Mouse (Mus musculus): Measurements from ENCODE around the gene Rbm41. TPM values are rescaled to one million over a fixed set of nuclear protein-coding genes. Genes with fewer than 3 reads are reported as not detected.

Rbm41 gene
- polyA plus RNA-seq, 1 experiment: 1.2 TPM

DNA sequence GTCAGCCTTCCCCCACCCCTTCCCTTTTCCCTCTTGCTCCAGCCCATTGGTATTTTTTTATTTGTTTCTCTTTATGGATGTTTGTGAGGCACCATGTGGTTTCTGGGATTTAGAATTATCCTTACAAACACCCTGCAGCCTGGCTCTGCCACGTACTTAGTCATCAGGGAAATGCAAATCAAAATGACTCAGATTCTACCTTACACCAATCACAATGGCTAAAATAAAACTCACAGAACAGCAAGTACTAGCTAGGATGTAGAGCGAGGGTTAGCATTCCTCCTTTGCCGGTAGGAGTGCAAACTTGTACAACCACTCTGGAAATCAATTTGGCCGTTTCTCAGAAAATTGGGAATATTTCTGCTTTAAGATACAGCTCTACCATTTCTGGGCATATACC is 77.8 kb downstream of the Rbm41 start:
- TF ChIP-seq CTCF (IDR thresholded peaks at IDR 0.05; ENCODE audit: control insufficient read depth, insufficient read depth, insufficient read length) (no peak), CEBPB (IDR thresholded peaks at IDR 0.05; ENCODE audit: low read depth) (no peak), MYOD1 (IDR thresholded peaks at IDR 0.05; ENCODE audit: control insufficient read depth, insufficient read length, low read depth) (no peak), MAX (IDR thresholded peaks at IDR 0.05) (no peak), MYOG (IDR thresholded peaks at IDR 0.05; ENCODE audit: control insufficient read depth, extremely low read depth, insufficient read length) (no peak), FOSL1 (IDR thresholded peaks at IDR 0.05; ENCODE audit: insufficient read depth, low read length, poor library complexity, severe bottlenecking) (no peak), USF1 (IDR thresholded peaks at IDR 0.05; ENCODE audit: low read depth) (no peak)
- Histone ChIP-seq H3K36me3 (ENCODE audit: control insufficient read depth, insufficient read depth) (no peaks in the 10 kb centered on the region), H3ac (ENCODE audit: control insufficient read depth, insufficient read length, low read depth) (no peak overlapping the region), H3K79me3 (ENCODE audit: low read depth) (no peaks in the 10 kb centered on the region), H3K27me3 (ENCODE audit: control insufficient read depth, insufficient read depth, insufficient read length) (no peaks in the 10 kb centered on the region), H3K79me2 (ENCODE audit: control insufficient read depth, insufficient read depth) (no peaks in the 10 kb centered on the region), H3K4me3 (ENCODE audit: insufficient read depth, poor library complexity, severe bottlenecking) (no peak overlapping the region)

DNA sequence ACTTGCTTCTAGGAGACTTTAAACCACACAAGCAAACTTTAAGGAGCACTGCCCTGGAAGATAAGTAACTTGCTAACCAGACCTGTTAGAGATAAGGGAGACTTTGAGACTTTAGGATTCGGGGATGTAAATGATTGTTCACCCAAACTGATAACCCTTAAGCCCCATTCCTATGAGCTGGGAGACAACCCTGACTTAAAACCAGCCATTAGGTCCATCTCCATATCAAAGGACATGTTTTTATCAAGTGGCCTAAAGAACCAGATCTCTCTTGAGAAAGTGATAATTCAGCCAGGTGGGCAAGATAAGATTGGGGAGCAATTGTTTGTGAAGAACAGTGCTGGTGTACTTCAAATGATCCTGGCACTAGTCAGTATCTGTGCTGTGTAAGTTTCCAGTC is 107.0 kb downstream of the Rbm41 start:
- no peak overlapping the region for H3K4me3 ChIP-seq (ENCODE audit: insufficient read depth, poor library complexity, severe bottlenecking)
- TF ChIP-seq MYOD1 (IDR thresholded peaks at IDR 0.05; ENCODE audit: control insufficient read depth, insufficient read length, low read depth): no peak
- TF ChIP-seq MYOG (IDR thresholded peaks at IDR 0.05; ENCODE audit: control insufficient read depth, extremely low read depth, insufficient read length): no peak
- TF ChIP-seq CTCF (IDR thresholded peaks at IDR 0.05; ENCODE audit: control insufficient read depth, insufficient read depth, insufficient read length): no peak
- TF ChIP-seq MAX (IDR thresholded peaks at IDR 0.05): no peak
- TF ChIP-seq CEBPB (IDR thresholded peaks at IDR 0.05; ENCODE audit: low read depth): no peak
- TF ChIP-seq USF1 (IDR thresholded peaks at IDR 0.05; ENCODE audit: low read depth): no peak
- no peak for TF ChIP-seq FOSL1 (IDR thresholded peaks at IDR 0.05; ENCODE audit: insufficient read depth, low read length, poor library complexity, severe bottlenecking)

GRCm38 (mm10) chrX:139883221-139883620 is 115.2 kb downstream of the Rbm41 start:
- TF ChIP-seq MAX (IDR thresholded peaks at IDR 0.05) (no peak), MYOD1 (IDR thresholded peaks at IDR 0.05; ENCODE audit: control insufficient read depth, insufficient read length, low read depth) (no peak), MYOG (IDR thresholded peaks at IDR 0.05; ENCODE audit: control insufficient read depth, extremely low read depth, insufficient read length) (no peak), CEBPB (IDR thresholded peaks at IDR 0.05; ENCODE audit: low read depth) (no peak), FOSL1 (IDR thresholded peaks at IDR 0.05; ENCODE audit: insufficient read depth, low read length, poor library complexity, severe bottlenecking) (no peak), USF1 (IDR thresholded peaks at IDR 0.05; ENCODE audit: low read depth) (no peak), CTCF (IDR thresholded peaks at IDR 0.05; ENCODE audit: control insufficient read depth, insufficient read depth, insufficient read length) (no peak)
- H3K79me2 ChIP-seq (ENCODE audit: control insufficient read depth, insufficient read depth): no peaks in the 10 kb centered on the region
- H3K27me3 ChIP-seq (ENCODE audit: control insufficient read depth, insufficient read depth, insufficient read length): no peaks in the 10 kb centered on the region
- no peak overlapping the region for H3ac ChIP-seq (ENCODE audit: control insufficient read depth, insufficient read length, low read depth)
- no peaks in the 10 kb centered on the region for H3K79me3 ChIP-seq (ENCODE audit: low read depth)
- H3K36me3 ChIP-seq (ENCODE audit: control insufficient read depth, insufficient read depth): no peaks in the 10 kb centered on the region
- no peak overlapping the region for H3K4me3 ChIP-seq (ENCODE audit: insufficient read depth, poor library complexity, severe bottlenecking)

More for the DNA sequence above, 107.0 kb downstream of the Rbm41 start:
- H3K27me3 ChIP-seq (ENCODE audit: control insufficient read depth, insufficient read depth, insufficient read length): no peaks in the 10 kb centered on the region
- H3K79me3 ChIP-seq (ENCODE audit: low read depth): no peaks in the 10 kb centered on the region
- H3K79me2 ChIP-seq (ENCODE audit: control insufficient read depth, insufficient read depth): no peaks in the 10 kb centered on the region
- no peak overlapping the region for H3ac ChIP-seq (ENCODE audit: control insufficient read depth, insufficient read length, low read depth)
- no peaks in the 10 kb centered on the region for H3K36me3 ChIP-seq (ENCODE audit: control insufficient read depth, insufficient read depth)

DNA sequence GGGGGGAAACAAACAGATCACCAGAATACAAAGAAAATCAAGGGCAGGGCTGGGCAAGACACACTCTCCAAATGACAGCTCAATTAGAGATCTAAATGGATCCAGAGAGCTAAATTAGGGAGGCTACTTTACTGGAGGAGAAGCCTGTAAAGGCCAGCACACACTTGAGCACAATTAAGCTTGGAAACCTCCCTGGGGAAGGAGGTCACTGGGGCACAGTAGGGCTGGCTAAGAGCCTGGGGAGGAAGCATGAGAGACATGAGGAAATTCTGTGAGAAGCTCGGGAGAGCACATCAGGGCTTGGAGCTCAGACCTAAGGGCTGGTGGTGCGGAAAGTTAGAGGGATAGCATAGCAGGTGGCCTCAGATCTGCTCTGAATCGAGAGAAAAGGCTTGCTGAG is 120.5 kb downstream of the Rbm41 start:
- Histone ChIP-seq H3K27me3 (ENCODE audit: control insufficient read depth, insufficient read depth, insufficient read length) (no peaks in the 10 kb centered on the region), H3K79me3 (ENCODE audit: low read depth) (no peaks in the 10 kb centered on the region), H3ac (ENCODE audit: control insufficient read depth, insufficient read length, low read depth) (no peak overlapping the region), H3K79me2 (ENCODE audit: control insufficient read depth, insufficient read depth) (no peaks in the 10 kb centered on the region), H3K36me3 (ENCODE audit: control insufficient read depth, insufficient read depth) (no peaks in the 10 kb centered on the region), H3K4me3 (ENCODE audit: insufficient read depth, poor library complexity, severe bottlenecking) (no peak overlapping the region)
- no peak for TF ChIP-seq CEBPB (IDR thresholded peaks at IDR 0.05; ENCODE audit: low read depth)
- TF ChIP-seq CTCF (IDR thresholded peaks at IDR 0.05; ENCODE audit: control insufficient read depth, insufficient read depth, insufficient read length): no peak
- no peak for TF ChIP-seq MYOD1 (IDR thresholded peaks at IDR 0.05; ENCODE audit: control insufficient read depth, insufficient read length, low read depth)
- no peak for TF ChIP-seq FOSL1 (IDR thresholded peaks at IDR 0.05; ENCODE audit: insufficient read depth, low read length, poor library complexity, severe bottlenecking)
- TF ChIP-seq MAX (IDR thresholded peaks at IDR 0.05): no peak
- no peak for TF ChIP-seq USF1 (IDR thresholded peaks at IDR 0.05; ENCODE audit: low read depth)
- TF ChIP-seq MYOG (IDR thresholded peaks at IDR 0.05; ENCODE audit: control insufficient read depth, extremely low read depth, insufficient read length): no peak

- Histone ChIP-seq H3K4me3 (ENCODE audit: insufficient read depth, poor library complexity, severe bottlenecking) (no peak overlapping the region), H3K79me3 (ENCODE audit: low read depth) (no peaks in the 10 kb centered on the region), H3K79me2 (ENCODE audit: control insufficient read depth, insufficient read depth) (no peaks in the 10 kb centered on the region), H3ac (ENCODE audit: control insufficient read depth, insufficient read length, low read depth) (no peak overlapping the region), H3K36me3 (ENCODE audit: control insufficient read depth, insufficient read depth) (no peaks in the 10 kb centered on the region), H3K27me3 (ENCODE audit: control insufficient read depth, insufficient read depth, insufficient read length) (no peaks in the 10 kb centered on the region)
- no peak for TF ChIP-seq CTCF (IDR thresholded peaks at IDR 0.05; ENCODE audit: control insufficient read depth, insufficient read depth, insufficient read length)
- no peak for TF ChIP-seq USF1 (IDR thresholded peaks at IDR 0.05; ENCODE audit: low read depth)
- no peak for TF ChIP-seq MYOG (IDR thresholded peaks at IDR 0.05; ENCODE audit: control insufficient read depth, extremely low read depth, insufficient read length)
- TF ChIP-seq MAX (IDR thresholded peaks at IDR 0.05): no peak
- TF ChIP-seq CEBPB (IDR thresholded peaks at IDR 0.05; ENCODE audit: low read depth): no peak
- TF ChIP-seq FOSL1 (IDR thresholded peaks at IDR 0.05; ENCODE audit: insufficient read depth, low read length, poor library complexity, severe bottlenecking): no peak
- no peak for TF ChIP-seq MYOD1 (IDR thresholded peaks at IDR 0.05; ENCODE audit: control insufficient read depth, insufficient read length, low read depth)
Measured at GRCm38 (mm10) chrX:139877105-139877504, 121.3 kb downstream of the Rbm41 start.
